Mouse (Mus musculus) heart, adult 2 months (tissue): ENCODE data around the gene Stra8. TPM values are rescaled to one million over a fixed set of nuclear protein-coding genes. Genes with fewer than 3 reads are reported as not detected.

Experiments used
- DNase-seq, 2 experiments: peaks; one replicate each; pipeline ENCODE4 v3.0.0; 2021
- H3K27ac ChIP-seq: fragments of 200-600 bp; 2 replicates; pipeline ENCODE4 v1.8.1; 2022
- H3K27me3 ChIP-seq: fragments of 200-500 bp; 2 replicates; pipeline ENCODE4 v1.6.1; 2012; ENCODE audit warnings: mild to moderate bottlenecking, low read length, inconsistent platforms, mixed read lengths; ENCODE audit not compliant: control insufficient read depth, insufficient read depth
- H3K36me3 ChIP-seq: fragments of 200-500 bp; 2 replicates; pipeline ENCODE4 v1.6.1; 2012; ENCODE audit warnings: low read length, inconsistent platforms; ENCODE audit not compliant: control insufficient read depth, insufficient read depth
- H3K4me1 ChIP-seq: fragments of 200-500 bp; 2 replicates; pipeline ENCODE4 v1.6.1; 2011; ENCODE audit warnings: low read length; ENCODE audit not compliant: control insufficient read depth, insufficient read depth
- H3K4me3 ChIP-seq: fragments of 200-600 bp; 2 replicates; pipeline ENCODE4 v1.8.1; 2022
- H3K79me2 ChIP-seq: fragments of 200-500 bp; replicated peaks from 2 replicates; pipeline ENCODE4 v1.6.1; 2012; ENCODE audit warnings: mild to moderate bottlenecking, inconsistent platforms, low read length, moderate library complexity, mixed read lengths; ENCODE audit not compliant: control insufficient read depth, insufficient read depth
- H3K9ac ChIP-seq: fragments of 200-500 bp; 2 replicates; pipeline ENCODE4 v1.6.1; 2012; ENCODE audit warnings: low read depth, mild to moderate bottlenecking, control low read depth, inconsistent platforms, low read length, mixed read lengths
- CTCF ChIP-seq: fragments of 200-600 bp; IDR thresholded peaks from 2 replicates; pipeline ENCODE4 v1.8.1; 2022; ENCODE audit warnings: antibody characterized with exemption, mild to moderate bottlenecking, moderate library complexity
- EP300 ChIP-seq: fragments of 200-500 bp; IDR thresholded peaks from 2 replicates; pipeline ENCODE4 v1.6.1; 2011; ENCODE audit warnings: low read depth, low read length, control low read depth; ENCODE audit not compliant: insufficient read depth
- POLR2A ChIP-seq: fragments of 200-500 bp; IDR thresholded peaks from 2 replicates; pipeline ENCODE4 v1.6.1; 2011; ENCODE audit warnings: mild to moderate bottlenecking, low read depth, low read length, control low read depth; ENCODE audit not compliant: insufficient read depth
- WGBS: fragments of 180-500 bp; shearing (Covaris S2); methylation state at CpG from one replicate; pipeline ENCODE4 v1.1.7; 2018; 5-methylcytosine and 5-hydroxymethylcytosine counted together
- intact Hi-C: fragments of 180-260 bp; cut with DNase I; formaldehyde crosslinking; loops from one replicate; pipeline ENCODE4 v1.15.1; 2025
- polyA plus RNA-seq: library from polyadenylated mRNA; depleted of rRNA; stranded (reverse); fragments of >200 nt; gene quantifications from 2 replicates; pipeline ENCODE4 v1.2.3, GENCODE M21; 2012
- total RNA-seq, 2 experiments: library from RNA; stranded (reverse); gene quantifications; 2 replicates each; pipeline ENCODE4 v1.2.3; 2021

The Stra8 gene
- total and polyA plus RNA-seq, 3 experiments, result not detected

DNA sequence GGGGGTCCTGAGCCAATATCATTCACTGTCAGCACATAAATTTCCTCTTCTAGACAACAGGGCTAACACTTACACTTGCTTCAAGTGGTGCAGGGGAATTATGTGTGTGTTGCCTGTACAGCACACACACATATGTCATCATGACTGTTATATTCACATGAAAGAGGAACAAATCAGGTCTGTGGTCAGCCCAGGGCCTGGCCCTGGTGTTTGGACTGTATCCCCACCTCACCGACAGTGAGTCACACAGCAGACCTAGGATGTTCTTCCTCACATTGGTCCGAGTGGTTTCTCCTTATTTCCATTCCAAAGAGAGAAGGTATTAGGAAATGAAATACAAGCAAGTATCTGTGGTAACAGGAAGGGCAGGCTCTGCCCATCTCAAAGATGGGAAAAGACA, 44.6 kb downstream of the Stra8 start:
- Histone ChIP-seq H3K4me1 (no peaks in the 10 kb centered on the region), H3K36me3 (no peaks in the 10 kb centered on the region), H3K9ac (no peak overlapping the region), H3K4me3 (no peak overlapping the region), H3K79me2 (no peaks in the 10 kb centered on the region), H3K27me3 (no peaks in the 10 kb centered on the region), H3K27ac (no peak overlapping the region)
- no peak for DNase-seq
- TF ChIP-seq EP300, result no peak
- no peak for TF ChIP-seq POLR2A
- no peak for TF ChIP-seq CTCF
- intact Hi-C loops, result no loop called here
- 83% methylated on average over 2 of the region's 2 CpGs for WGBS

DNA sequence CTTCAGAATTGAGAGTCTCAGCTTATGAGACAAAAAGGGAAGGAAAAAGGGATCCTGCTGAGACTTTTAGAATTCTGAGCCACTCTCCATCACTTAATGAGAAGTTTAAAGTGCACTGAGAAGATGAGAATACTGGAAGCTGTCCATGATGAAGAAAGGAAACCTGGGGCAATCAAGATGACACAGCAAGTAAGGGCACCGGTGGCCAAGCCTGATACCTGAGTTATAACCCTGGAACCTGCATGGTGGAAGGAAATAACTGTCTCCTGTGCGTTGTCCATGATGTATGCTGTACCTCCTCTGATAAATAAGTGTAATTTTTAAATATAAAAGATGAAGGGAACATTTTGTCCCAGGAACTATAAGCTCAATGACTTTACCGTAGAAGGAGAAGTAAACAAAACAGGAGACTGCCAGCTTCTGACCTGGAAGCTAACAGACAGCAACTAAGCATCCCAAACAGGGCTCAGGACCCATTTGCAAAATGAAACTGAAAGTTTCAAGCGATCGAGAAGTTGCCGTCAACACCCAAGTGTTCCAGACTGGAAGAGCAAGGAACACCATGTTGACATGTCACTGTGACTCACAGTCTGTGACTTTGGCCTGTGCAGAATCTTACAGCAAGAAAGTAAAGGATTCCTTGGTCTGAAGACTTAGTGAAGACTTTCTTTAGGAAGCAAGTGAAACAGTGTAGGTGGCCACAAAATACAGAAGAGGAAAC, 46.0 kb downstream of the Stra8 start:
- Histone ChIP-seq H3K27ac (no peak overlapping the region), H3K4me3 (no peak overlapping the region), H3K9ac (no peak overlapping the region), H3K4me1 (no peaks in the 10 kb centered on the region), H3K79me2 (no peaks in the 10 kb centered on the region), H3K27me3 (no peaks in the 10 kb centered on the region), H3K36me3 (no peaks in the 10 kb centered on the region)
- no peak for TF ChIP-seq EP300
- intact Hi-C loops, result no loop called here
- no peak for DNase-seq
- 71% methylated on average over 6 of the region's 6 CpGs for WGBS

DNA sequence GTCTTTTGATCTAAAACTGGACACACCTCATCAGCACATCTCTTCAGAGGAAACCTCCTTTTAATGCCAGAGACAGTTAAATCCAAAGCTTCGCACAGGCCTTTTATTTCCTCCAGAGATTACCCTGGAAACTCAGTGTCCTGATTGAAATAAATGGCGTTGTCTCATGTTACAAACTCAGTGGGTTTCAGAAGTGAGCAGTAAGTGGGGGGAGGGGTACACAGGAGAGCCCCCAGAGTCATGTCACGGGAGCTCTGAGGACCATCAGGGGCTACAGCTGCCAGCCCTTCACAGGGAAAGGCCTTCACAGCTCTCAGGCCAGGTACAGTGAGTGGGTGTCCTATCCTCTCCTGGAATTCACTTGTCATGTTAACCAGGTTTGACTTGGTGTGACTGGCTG, 51.2 kb downstream of the Stra8 start:
- no peak for DNase-seq
- Histone ChIP-seq H3K4me3 (no peak overlapping the region), H3K27ac (no peak overlapping the region), H3K9ac (no peak overlapping the region), H3K36me3 (no peaks in the 10 kb centered on the region), H3K27me3 (no peaks in the 10 kb centered on the region), H3K4me1 (no peaks in the 10 kb centered on the region), H3K79me2 (no peaks in the 10 kb centered on the region)
- WGBS, result 79% methylated on average over 3 of the region's 3 CpGs
- intact Hi-C loops, result no loop called here
- TF ChIP-seq CTCF (no peak), POLR2A (no peak), EP300 (no peak)

DNA sequence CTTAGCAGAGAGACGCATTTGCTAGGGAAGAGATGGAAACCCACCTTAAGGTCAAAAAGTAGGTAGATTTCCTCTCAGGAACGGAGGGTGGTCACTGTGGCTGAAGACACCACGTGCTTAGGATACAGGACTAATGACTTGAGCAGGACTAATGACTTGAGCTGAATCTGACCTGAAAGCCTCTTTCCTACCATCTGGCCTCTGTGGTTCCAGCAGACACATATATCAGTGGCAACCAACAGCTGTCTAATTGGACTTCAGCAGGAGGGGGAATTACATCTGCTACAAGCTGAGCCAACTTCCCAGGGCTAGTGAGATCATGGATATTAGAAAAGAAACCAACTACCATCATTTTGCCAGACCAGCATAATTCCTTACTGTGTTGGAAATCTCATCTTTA, 59.3 kb downstream of the Stra8 start:
- H3K36me3 ChIP-seq, result no peaks in the 10 kb centered on the region
- H3K27me3 ChIP-seq, result no peaks in the 10 kb centered on the region
- H3K9ac ChIP-seq, result no peak overlapping the region
- H3K79me2 ChIP-seq, result no peaks in the 10 kb centered on the region
- WGBS, result 86% methylated on average over 3 of the region's 3 CpGs
- intact Hi-C loops, result no loop called here
- TF ChIP-seq EP300 (no peak), CTCF (no peak), POLR2A (no peak)
- DNase-seq, result no peak
- H3K4me3 ChIP-seq, result no peak overlapping the region
- no peak overlapping the region for H3K27ac ChIP-seq
- no peaks in the 10 kb centered on the region for H3K4me1 ChIP-seq

DNA sequence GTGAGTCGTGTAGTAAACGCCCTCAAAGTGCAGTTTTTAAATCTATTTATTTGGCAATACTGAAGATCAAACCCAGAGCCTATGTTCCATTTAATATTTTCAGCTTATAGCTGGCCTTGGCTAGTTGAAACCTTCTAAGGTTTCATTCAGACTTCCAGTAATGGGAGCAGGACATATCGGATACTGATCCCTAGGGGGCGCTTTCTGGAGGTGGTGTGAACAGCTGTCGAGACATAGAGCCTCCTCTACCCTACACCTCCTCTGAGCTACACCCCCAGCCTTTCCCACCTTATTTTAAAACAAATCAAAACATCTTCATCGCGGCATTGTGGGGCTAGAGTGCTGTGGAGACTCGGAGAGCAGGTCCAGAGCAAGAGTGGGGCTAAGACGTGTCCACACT, 60.7 kb downstream of the Stra8 start:
- H3K36me3 ChIP-seq, result no peaks in the 10 kb centered on the region
- no peak overlapping the region for H3K9ac ChIP-seq
- no peak overlapping the region for H3K27ac ChIP-seq
- H3K27me3 ChIP-seq, result no peaks in the 10 kb centered on the region
- intact Hi-C loops, result no loop called here
- no peaks in the 10 kb centered on the region for H3K79me2 ChIP-seq
- no peak for DNase-seq
- H3K4me1 ChIP-seq, result no peaks in the 10 kb centered on the region
- H3K4me3 ChIP-seq, result no peak overlapping the region
- TF ChIP-seq EP300 (no peak), CTCF (0 out of 2 replicates have a peak, but pooled peaks have one; percentile 2)
- WGBS, result 57% methylated on average over 9 of the region's 9 CpGs

DNA sequence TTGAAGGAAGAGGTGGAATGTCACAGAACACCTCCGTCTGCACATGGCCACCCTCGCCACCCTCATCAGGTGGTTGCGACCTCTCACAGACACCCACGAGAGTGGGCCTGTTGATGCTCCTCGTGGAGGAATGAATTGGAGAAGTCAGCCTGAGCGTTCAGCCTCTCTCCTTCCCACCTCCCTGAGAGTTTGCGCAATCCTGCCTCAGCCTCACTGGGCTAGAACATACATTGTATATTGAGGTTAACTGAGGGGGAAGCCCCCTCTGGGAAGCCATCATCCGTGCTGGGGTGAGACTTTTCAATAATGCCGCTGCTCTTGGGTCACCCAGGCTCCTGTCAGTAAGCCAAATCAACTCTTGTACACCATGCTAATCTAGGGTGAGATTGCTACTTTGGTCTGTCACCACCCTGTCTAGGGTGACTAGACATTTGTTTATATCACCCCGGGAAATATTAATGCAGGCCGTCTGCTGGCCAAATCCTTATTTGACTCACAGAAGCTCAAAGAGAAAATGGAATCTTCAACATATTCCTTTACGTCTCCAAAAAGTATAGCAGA, 67.2 kb downstream of the Stra8 start:
- H3K27me3 ChIP-seq, result no peaks in the 10 kb centered on the region
- H3K9ac ChIP-seq, result no peak overlapping the region
- 69% methylated on average over 12 of the region's 12 CpGs for WGBS
- H3K4me3 ChIP-seq, result no peak overlapping the region
- peaks cover 4% of the 10 kb centered on the region; the same call in 1 of the 2 replicates for H3K4me1 ChIP-seq
- H3K79me2 ChIP-seq, result no peaks in the 10 kb centered on the region
- TF ChIP-seq EP300 (no peak), POLR2A (no peak), CTCF (no peak)
- DNase-seq, result no peak
- H3K27ac ChIP-seq, result no peak overlapping the region
- H3K36me3 ChIP-seq, result no peaks in the 10 kb centered on the region
- intact Hi-C loops, result no loop called here
